Mouse (Mus musculus): ENCODE results near the gene Ndst2. TPM values are rescaled to one million over a fixed set of nuclear protein-coding genes. Genes with fewer than 3 reads are reported as not detected.

Gene Ndst2
- polyA plus RNA-seq, 2 experiments, result 13.2 to 22.8 TPM

- WGBS (ENCODE audit: insufficient replicate concordance), result 69% methylated on average over 3 of the region's 3 CpGs
- H3K27ac ChIP-seq, result no peak overlapping the region
- TF ChIP-seq EP300 (IDR thresholded peaks at IDR 0.05; ENCODE audit: low read depth) (no peak), CTCF (IDR thresholded peaks at IDR 0.05; ENCODE audit: low read depth) (no peak)
- H3K4me2 ChIP-seq (ENCODE audit: low read depth), result no peak overlapping the region
- no peak for ATAC-seq (ENCODE audit: insufficient read depth)
- no peak for DNase-seq (ENCODE audit: low read depth in 3 of 3, low spot score in 3 of 3)
- no peaks in the 10 kb centered on the region for H3K4me1 ChIP-seq (replicated peaks; ENCODE audit: control insufficient read depth in 2 of 2, insufficient read depth in 2 of 2, low read length in 1 of 2)
- H3K9ac ChIP-seq (replicated peaks), result no peak overlapping the region
- H3K4me3 ChIP-seq (ENCODE audit: insufficient read depth in 1 of 2, low read depth in 2 of 2, low read length in 2 of 2), result no peak overlapping the region
- H3K27me3 ChIP-seq (ENCODE audit: control insufficient read depth, insufficient read depth, low read length), result no peaks in the 10 kb centered on the region
- H3K9me3 ChIP-seq (ENCODE audit: control insufficient read depth, low read length), result no peaks in the 10 kb centered on the region
- H3K36me3 ChIP-seq (replicated peaks; ENCODE audit: control insufficient read depth, insufficient read depth, low read depth), result no peaks in the 10 kb centered on the region; the same call in 1 of the 2 replicates
Observed at GRCm38 (mm10) chr14:20743614-20744013, 9.3 kb upstream of the Ndst2 start.

- H3K4me2 ChIP-seq (ENCODE audit: low read depth), result no peak overlapping the region
- H3K4me3 ChIP-seq (ENCODE audit: insufficient read depth in 1 of 2, low read depth in 2 of 2, low read length in 2 of 2), result no peak overlapping the region
- no peaks in the 10 kb centered on the region; the same call in 1 of the 2 replicates for H3K36me3 ChIP-seq (replicated peaks; ENCODE audit: control insufficient read depth, insufficient read depth, low read depth)
- 86% methylated on average over 9 of the region's 9 CpGs for WGBS (ENCODE audit: insufficient replicate concordance)
- peaks cover 5 to 8% of the 10 kb centered on the region in 2 experiments; a peak in 3 of 4 replicates for H3K4me1 ChIP-seq (replicated peaks; ENCODE audit: control insufficient read depth in 2 of 2, insufficient read depth in 2 of 2, low read length in 1 of 2)
- H3K9me3 ChIP-seq (ENCODE audit: control insufficient read depth, low read length), result no peaks in the 10 kb centered on the region
- DNase-seq (ENCODE audit: low read depth in 3 of 3, low spot score in 3 of 3), result no peak
- no peak overlapping the region for H3K9ac ChIP-seq (replicated peaks)
- ATAC-seq (ENCODE audit: insufficient read depth), result no peak
- H3K27me3 ChIP-seq (ENCODE audit: control insufficient read depth, insufficient read depth, low read length), result no peaks in the 10 kb centered on the region
- H3K27ac ChIP-seq, result no peak overlapping the region
- no peak for TF ChIP-seq EP300 (IDR thresholded peaks at IDR 0.05; ENCODE audit: low read depth)
Observed at GRCm38 (mm10) chr14:20741301-20741700, 6.9 kb upstream of the Ndst2 start.

- no peak overlapping the region for H3K9ac ChIP-seq (replicated peaks)
- DNase-seq (ENCODE audit: low read depth in 3 of 3, low spot score in 3 of 3) (no peak), ATAC-seq (ENCODE audit: insufficient read depth) (no peak)
- no peaks in the 10 kb centered on the region; the same call in 1 of the 2 replicates for H3K36me3 ChIP-seq (replicated peaks; ENCODE audit: control insufficient read depth, insufficient read depth, low read depth)
- H3K9me3 ChIP-seq (ENCODE audit: control insufficient read depth, low read length), result no peaks in the 10 kb centered on the region
- no peak for TF ChIP-seq EP300 (IDR thresholded peaks at IDR 0.05; ENCODE audit: low read depth)
- TF ChIP-seq CTCF (IDR thresholded peaks at IDR 0.05; ENCODE audit: low read depth), result no peak
- H3K4me1 ChIP-seq (replicated peaks; ENCODE audit: control insufficient read depth in 2 of 2, insufficient read depth in 2 of 2, low read length in 1 of 2), result peaks cover 9 to 13% of the 10 kb centered on the region in 2 experiments; a peak in 3 of 4 replicates
- H3K27me3 ChIP-seq (ENCODE audit: control insufficient read depth, insufficient read depth, low read length), result no peaks in the 10 kb centered on the region
- H3K27ac ChIP-seq, result no peak overlapping the region
- WGBS (ENCODE audit: insufficient replicate concordance), result 71% methylated on average over 8 of the region's 8 CpGs
- H3K4me3 ChIP-seq (ENCODE audit: insufficient read depth in 1 of 2, low read depth in 2 of 2, low read length in 2 of 2), result no peak overlapping the region
- H3K4me2 ChIP-seq (ENCODE audit: low read depth), result no peak overlapping the region
Observed at GRCm38 (mm10) chr14:20738511-20738910, 4.1 kb upstream of the Ndst2 start.

GRCm38 (mm10) chr14:20737306-20737705, 2.9 kb upstream of the Ndst2 start:
- peaks cover 3% of the 10 kb centered on the region; the same call in 1 of the 2 replicates for H3K36me3 ChIP-seq (replicated peaks; ENCODE audit: control insufficient read depth, insufficient read depth, low read depth)
- no peak overlapping the region for H3K27ac ChIP-seq
- DNase-seq (ENCODE audit: low read depth in 3 of 3, low spot score in 3 of 3) (peak in 2 of 3 experiments; percentile 41 to 55), ATAC-seq (ENCODE audit: insufficient read depth) (no peak)
- no peak overlapping the region for H3K9ac ChIP-seq (replicated peaks)
- H3K27me3 ChIP-seq (ENCODE audit: control insufficient read depth, insufficient read depth, low read length), result no peaks in the 10 kb centered on the region
- no peak for TF ChIP-seq EP300 (IDR thresholded peaks at IDR 0.05; ENCODE audit: low read depth)
- TF ChIP-seq CTCF (IDR thresholded peaks at IDR 0.05; ENCODE audit: low read depth), result peak; percentile 91
- no peaks in the 10 kb centered on the region for H3K9me3 ChIP-seq (ENCODE audit: control insufficient read depth, low read length)
- 29% methylated on average over 14 of the region's 14 CpGs for WGBS (ENCODE audit: insufficient replicate concordance)
- H3K4me3 ChIP-seq (ENCODE audit: insufficient read depth in 1 of 2, low read depth in 2 of 2, low read length in 2 of 2), result no peak overlapping the region
- H3K4me1 ChIP-seq (replicated peaks; ENCODE audit: control insufficient read depth in 2 of 2, insufficient read depth in 2 of 2, low read length in 1 of 2), result peaks cover 19 to 21% of the 10 kb centered on the region in 2 experiments
- H3K4me2 ChIP-seq (ENCODE audit: low read depth), result 0 out of 2 replicates have a peak overlapping the region, but pooled peaks have one; percentile 11

- no peak overlapping the region for H3K27ac ChIP-seq
- no peak for ATAC-seq (ENCODE audit: insufficient read depth)
- 67% methylated on average over 13 of the region's 13 CpGs for WGBS (ENCODE audit: insufficient replicate concordance)
- peaks cover 15% of the 10 kb centered on the region for H3K36me3 ChIP-seq (replicated peaks; ENCODE audit: control insufficient read depth, insufficient read depth, low read depth)
- DNase-seq (ENCODE audit: low read depth in 3 of 3, low spot score in 3 of 3), result no peak
- no peak overlapping the region for H3K4me3 ChIP-seq (ENCODE audit: insufficient read depth in 1 of 2, low read depth in 2 of 2, low read length in 2 of 2)
- peaks cover 29% of the 10 kb centered on the region in 2 experiments for H3K4me1 ChIP-seq (replicated peaks; ENCODE audit: control insufficient read depth in 2 of 2, insufficient read depth in 2 of 2, low read length in 1 of 2)
- no peaks in the 10 kb centered on the region for H3K9me3 ChIP-seq (ENCODE audit: control insufficient read depth, low read length)
- no peak for TF ChIP-seq EP300 (IDR thresholded peaks at IDR 0.05; ENCODE audit: low read depth)
- TF ChIP-seq CTCF (IDR thresholded peaks at IDR 0.05; ENCODE audit: low read depth), result no peak
- no peak overlapping the region for H3K9ac ChIP-seq (replicated peaks)
- H3K4me2 ChIP-seq (ENCODE audit: low read depth), result no peak overlapping the region
- no peaks in the 10 kb centered on the region for H3K27me3 ChIP-seq (ENCODE audit: control insufficient read depth, insufficient read depth, low read length)
Observed at GRCm38 (mm10) chr14:20735892-20736390, 1.6 kb upstream of the Ndst2 start.

Data from liver, embryonic 14.5 days (tissue).